Mouse (Mus musculus) heart, embryonic 14.5 days (tissue): ENCODE measurements around the gene Tmem120b. TPM values are rescaled to one million over a fixed set of nuclear protein-coding genes. Genes with fewer than 3 reads are reported as not detected.

Source experiments
- ATAC-seq: fragments of 200-750 bp; cut with Nextera tagmentation; 2 replicates; pipeline ENCODE4 v1.8.0; 2017; ENCODE audit warnings: low read depth, moderate TSS enrichment; ENCODE audit not compliant: insufficient number of reproducible peaks, insufficient read depth, low FRiP score
- H3K27ac ChIP-seq, 2 experiments: fragments of 200-500 bp in 1 of 2; fragments of 300-500 bp in 1 of 2; sonication (generic) in 1 of 2; replicated peaks in 1 of 2; 2 replicates each; pipeline ENCODE4 v1.5.1; 2012 to 2014; ENCODE audit warnings: low read depth in 2 of 2, low read length in 2 of 2, control low read depth in 1 of 2, mild to moderate bottlenecking in 1 of 2, mixed read lengths in 1 of 2; ENCODE audit not compliant: control insufficient read depth in 1 of 2, insufficient read depth in 1 of 2
- H3K27me3 ChIP-seq: fragments of 300-500 bp; sonication (generic); 2 replicates; pipeline ENCODE4 v1.6.1; 2014; ENCODE audit warnings: mild to moderate bottlenecking, low read length, control low read depth; ENCODE audit not compliant: control insufficient read depth, insufficient read depth
- H3K36me3 ChIP-seq: fragments of 300-500 bp; sonication (generic); 2 replicates; pipeline ENCODE4 v1.6.1; 2014; ENCODE audit warnings: mild to moderate bottlenecking, control low read depth, low read length, mixed read lengths; ENCODE audit not compliant: control insufficient read depth, insufficient read depth
- H3K4me1 ChIP-seq, 2 experiments: fragments of 200-500 bp in 1 of 2; fragments of 300-500 bp in 1 of 2; sonication (generic) in 1 of 2; 2 replicates each; pipeline ENCODE4 v1.6.1; 2012 to 2014; ENCODE audit warnings: low read length in 2 of 2, control low read depth in 1 of 2, mixed read lengths in 1 of 2; ENCODE audit not compliant: control insufficient read depth in 2 of 2, insufficient read depth in 2 of 2
- H3K4me2 ChIP-seq: fragments of 300-500 bp; sonication (generic); 2 replicates; pipeline ENCODE4 v1.6.1; 2014; ENCODE audit warnings: mild to moderate bottlenecking, low read length
- H3K4me3 ChIP-seq, 2 experiments: fragments of 200-500 bp in 1 of 2; fragments of 300-500 bp in 1 of 2; sonication (generic) in 1 of 2; 2 replicates each; pipeline ENCODE4 v1.5.1; 2012 to 2014; ENCODE audit warnings: low read length in 2 of 2, mild to moderate bottlenecking in 2 of 2, control low read depth in 1 of 2, low read depth in 1 of 2, moderate library complexity in 1 of 2; ENCODE audit not compliant: control insufficient read depth in 1 of 2, insufficient read depth in 1 of 2
- H3K9ac ChIP-seq: fragments of 300-500 bp; sonication (generic); 2 replicates; pipeline ENCODE4 v1.6.1; 2014; ENCODE audit warnings: mild to moderate bottlenecking, low read length
- H3K9me3 ChIP-seq: fragments of 300-500 bp; sonication (generic); 2 replicates; pipeline ENCODE4 v1.6.1; 2016; ENCODE audit warnings: low read length, control low read depth; ENCODE audit not compliant: control insufficient read depth
- WGBS: fragments of 180-500 bp; shearing (Covaris S2); extraction: QIAGEN DNeasy Blood & Tissue Kit; methylation state at CpG from one replicate; pipeline ENCODE4 v1.1.7; 2014; 5-methylcytosine and 5-hydroxymethylcytosine counted together
- polyA plus RNA-seq: library from polyadenylated mRNA; unstranded; fragments of >200 nt; fragmentation: Nextera tagmentation; extraction: Ambion mirVana; gene quantifications from 2 replicates; pipeline ENCODE4 v1.2.1, GENCODE M21; 2014

The Tmem120b gene
- polyA plus RNA-seq, 1 experiment from 2014 or later: 11.3 TPM

- peak; percentile 10; the same call in 1 of the 2 replicates for ATAC-seq
- H3K36me3 ChIP-seq: 0 out of 2 replicates have a peak, but pooled peaks cover 15% of the 10 kb centered on the region
- no peaks in the 10 kb centered on the region for H3K9me3 ChIP-seq
- peak overlapping the region; percentile 100 for H3K27ac ChIP-seq
- WGBS: 3% methylated on average over 13 of the region's 13 CpGs
- peaks cover 60 to 70% of the 10 kb centered on the region in 2 experiments for H3K4me1 ChIP-seq
- H3K27me3 ChIP-seq: no peaks in the 10 kb centered on the region
- peak overlapping the region; percentile 29 to 93 for H3K4me3 ChIP-seq
- peak overlapping the region; percentile 100 for H3K9ac ChIP-seq
- peak overlapping the region; percentile 95 for H3K4me2 ChIP-seq
These were observed 66.1 kb downstream of the Tmem120b start for GRCm38 (mm10) chr5:123134186-123134874.

- Histone ChIP-seq H3K27ac (peak overlapping the region; percentile 100), H3K36me3 (0 out of 2 replicates have a peak, but pooled peaks cover 10% of the 10 kb centered on the region), H3K9ac (peak overlapping the region; percentile 100), H3K4me3 (peak overlapping the region; percentile 29 to 93), H3K9me3 (no peaks in the 10 kb centered on the region), H3K4me2 (peak overlapping the region; percentile 95), H3K27me3 (no peaks in the 10 kb centered on the region), H3K4me1 (peaks cover 62 to 73% of the 10 kb centered on the region in 2 experiments)
- WGBS: 5% methylated on average over 8 of the region's 8 CpGs
- ATAC-seq: no peak
These were observed 66.7 kb downstream of the Tmem120b start for GRCm38 (mm10) chr5:123134875-123135382.

- peak; percentile 48 for ATAC-seq
- peak overlapping the region; percentile 95 for H3K4me2 ChIP-seq
- H3K4me1 ChIP-seq: peaks cover 62 to 73% of the 10 kb centered on the region in 2 experiments
- H3K36me3 ChIP-seq: 0 out of 2 replicates have a peak, but pooled peaks cover 10% of the 10 kb centered on the region
- peak overlapping the region; percentile 100 for H3K9ac ChIP-seq
- no peaks in the 10 kb centered on the region for H3K27me3 ChIP-seq
- H3K4me3 ChIP-seq: peak overlapping the region; percentile 29 to 93
- WGBS: 1% methylated on average over 30 of the region's 30 CpGs
- H3K27ac ChIP-seq: peak overlapping the region; percentile 100
- H3K9me3 ChIP-seq: no peaks in the 10 kb centered on the region
These were observed 67.5 kb downstream of the Tmem120b start for GRCm38 (mm10) chr5:123135471-123136360.

GRCm38 (mm10) chr5:123136361-123137043 lies 68.3 kb downstream of the Tmem120b start:
- Histone ChIP-seq H3K27me3 (no peaks in the 10 kb centered on the region), H3K27ac (peak overlapping the region; percentile 100), H3K9ac (peak overlapping the region; percentile 100), H3K36me3 (0 out of 2 replicates have a peak, but pooled peaks cover 10% of the 10 kb centered on the region), H3K4me3 (peak overlapping the region; percentile 29 to 93), H3K4me1 (peaks cover 62 to 73% of the 10 kb centered on the region in 2 experiments), H3K4me2 (peak overlapping the region; percentile 95), H3K9me3 (no peaks in the 10 kb centered on the region)
- whole genome bisulfite sequencing: under 1% methylated on average over 13 of the region's 13 CpGs
- peak; percentile 63 for ATAC-seq

GRCm38 (mm10) chr5:123137044-123137909 lies 69.1 kb downstream of the Tmem120b start:
- no peaks in the 10 kb centered on the region for H3K9me3 ChIP-seq
- H3K27ac ChIP-seq: peak overlapping the region; percentile 100
- peak overlapping the region; percentile 100 for H3K9ac ChIP-seq
- no peak for ATAC-seq
- H3K4me3 ChIP-seq: peak overlapping the region; percentile 29 to 93
- no peaks in the 10 kb centered on the region for H3K27me3 ChIP-seq
- H3K36me3 ChIP-seq: 0 out of 2 replicates have a peak, but pooled peaks cover 10% of the 10 kb centered on the region
- WGBS: 3% methylated on average over 20 of the region's 20 CpGs
- H3K4me2 ChIP-seq: peak overlapping the region; percentile 95
- H3K4me1 ChIP-seq: peaks cover 58 to 67% of the 10 kb centered on the region in 2 experiments

GRCm38 (mm10) chr5:123137910-123138229 lies 69.7 kb downstream of the Tmem120b start:
- Histone ChIP-seq H3K27ac (peak overlapping the region; percentile 100), H3K4me1 (peaks cover 52 to 61% of the 10 kb centered on the region in 2 experiments), H3K9ac (peak overlapping the region; percentile 100), H3K9me3 (no peaks in the 10 kb centered on the region), H3K4me3 (peak overlapping the region; percentile 29 to 93), H3K27me3 (no peaks in the 10 kb centered on the region), H3K4me2 (peak overlapping the region; percentile 95), H3K36me3 (0 out of 2 replicates have a peak, but pooled peaks cover 10% of the 10 kb centered on the region)
- ATAC-seq: no peak
- WGBS: 0% methylated on average over 5 of the region's 6 CpGs
